Mouse (Mus musculus) fibroblast of lung, adult 2 months (primary cell): Measurements from ENCODE around the gene AL731706.1.
"Not testable (repeated sequence)": the region's sequence is repeated elsewhere in the genome, so short reads cannot be mapped to it uniquely, and the experiment has no call there.

Experiments used
- DNase-seq: peaks from one replicate; pipeline ENCODE4 v3.0.0-alpha.2; 2011; ENCODE audit warnings: low read depth

The AL731706.1 gene

GRCm38 (mm10) chr2:136891068-136891950, at the start of gene AL731706.1, which contains the start of the genes Slx4ip and Mkks:
Gene AL731706.1, minus strand, starts transcription at chr2:136891389.
Gene Slx4ip, plus strand, starts transcription at chr2:136891218.
Gene Mkks, minus strand, starts transcription at chr2:136891389.
- DNase-seq, result peak; percentile 100

- DNase-seq, result no peak
Observed at GRCm38 (mm10) chr2:136938249-136938648, 47.1 kb upstream of the AL731706.1 start.

GRCm38 (mm10) chr2:136936391-136937288, 45.5 kb upstream of the AL731706.1 start:
- DNase-seq, result no peak

GRCm38 (mm10) chr2:136921003-136921408, 29.8 kb upstream of the AL731706.1 start:
- peak; percentile 52 for DNase-seq

- DNase-seq, result no peak
Observed at GRCm38 (mm10) chr2:136920257-136920993, 29.2 kb upstream of the AL731706.1 start.

GRCm38 (mm10) chr2:136919433-136919832, 28.2 kb upstream of the AL731706.1 start:
- no peak for DNase-seq

GRCm38 (mm10) chr2:136914334-136914902, 23.2 kb upstream of the AL731706.1 start:
- no peak for DNase-seq

GRCm38 (mm10) chr2:136913021-136913420, 21.8 kb upstream of the AL731706.1 start:
- no peak for DNase-seq

- no peak for DNase-seq
Observed at GRCm38 (mm10) chr2:136911958-136912411, 20.8 kb upstream of the AL731706.1 start.

GRCm38 (mm10) chr2:136909298-136909697, 18.1 kb upstream of the AL731706.1 start:
- DNase-seq, result no peak

GRCm38 (mm10) chr2:136908596-136908995, 17.4 kb upstream of the AL731706.1 start:
- no peak for DNase-seq

GRCm38 (mm10) chr2:136896131-136896530, 4.9 kb upstream of the AL731706.1 start:
- DNase-seq, result no peak

- DNase-seq, result no peak
Observed at GRCm38 (mm10) chr2:136894494-136894893, 3.3 kb upstream of the AL731706.1 start.

- peak; percentile 96 for DNase-seq
Observed at GRCm38 (mm10) chr2:136891951-136892371, 772 bp upstream of the AL731706.1 start.

GRCm38 (mm10) chr2:136890716-136891067, 497 bp downstream of the AL731706.1 start:
- DNase-seq, result not testable (repeated sequence)

- peak; percentile 26 for DNase-seq
Observed at GRCm38 (mm10) chr2:136886846-136887245, 4.3 kb downstream of the AL731706.1 start.

GRCm38 (mm10) chr2:136885579-136885978, 5.6 kb downstream of the AL731706.1 start, which contains the start of gene AL731706.2:
Gene AL731706.2, minus strand, starts transcription at chr2:136885679.
- no peak for DNase-seq

- DNase-seq, result no peak
Observed at GRCm38 (mm10) chr2:136854543-136855388, 36.4 kb downstream of the AL731706.1 start.

- no peak for DNase-seq
Observed at GRCm38 (mm10) chr2:136850366-136850765, 40.8 kb downstream of the AL731706.1 start.

- no peak for DNase-seq
Observed at GRCm38 (mm10) chr2:136837994-136838393, 53.2 kb downstream of the AL731706.1 start.
